Mouse (Mus musculus): Measurements from ENCODE around the gene Usp1.

GRCm38 (mm10) chr4:98922061-98922642 is 1.5 kb upstream of the Usp1 start:
- TF ChIP-seq EP300 (IDR thresholded peaks at IDR 0.05; ENCODE audit: insufficient read depth, low read depth, low read length) = no peak
- no peak for TF ChIP-seq POLR2A (IDR thresholded peaks at IDR 0.05; ENCODE audit: insufficient read depth, low read depth, low read length)

Data from heart, adult 2 months (tissue).